ENCODE assay signal across 34 mouse cellular contexts in the genomic region with DNA sequence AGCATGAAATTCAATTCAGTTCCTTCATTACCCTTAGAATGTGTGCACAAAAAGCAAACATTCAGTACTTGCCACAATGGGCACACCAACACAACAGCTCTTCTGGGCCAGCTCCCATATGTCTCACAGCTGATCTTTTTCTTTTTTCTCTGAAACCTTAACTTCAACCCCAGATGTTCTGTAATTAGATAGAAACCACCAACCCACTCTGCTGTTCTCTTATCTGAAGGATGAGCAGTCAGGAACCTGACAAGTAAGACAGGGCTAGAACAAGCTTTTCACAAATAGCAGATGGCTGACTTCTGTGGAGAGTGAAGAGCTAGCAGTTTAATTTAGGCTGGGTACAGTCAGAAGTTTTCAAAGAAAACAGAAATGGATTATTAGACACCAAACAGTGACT. TPM values are rescaled to one million over a fixed set of nuclear protein-coding genes. Genes with fewer than 3 reads are reported as not detected.
DNase-seq lines count a peak whose midpoint lies in the region; ATAC-seq and TF ChIP-seq lines count a peak whose summit lies in the region.
"Had no signal": no experiment of that assay in that cellular context is flagged by ENCODE, and none has a peak within 500 bp of the region (broad histone marks: within the 10 kb centered on the region; RNA-seq: fewer than 3 reads in every experiment).

No protein-coding gene starts in this region.

- no peaks in the 10 kb centered on the region for H3K27me3 ChIP-seq in liver, embryonic 14.5 days (ENCODE audit: control insufficient read depth, insufficient read depth, low read length)
- no peaks in the 10 kb centered on the region for H3K27me3 ChIP-seq in liver, postnatal 0 days (ENCODE audit: insufficient read depth, low read length)
- no peaks in the 10 kb centered on the region; a peak in 1 of 4 replicates for H3K27me3 ChIP-seq in MEL (ENCODE audit: control insufficient read depth in 1 of 2, insufficient read depth in 2 of 2, low read length in 2 of 2)
- H3K27me3 ChIP-seq: embryonic facial prominence, embryonic 12.5 days; heart, embryonic 12.5 days; hindbrain, embryonic 13.5 days had no signal

- no peak for TF ChIP-seq CTCF in liver, embryonic 14.5 days (IDR thresholded peaks at IDR 0.05; ENCODE audit: low read depth)
- no peak for TF ChIP-seq CTCF in liver, postnatal 0 days (IDR thresholded peaks at IDR 0.05; ENCODE audit: low read depth)
- TF ChIP-seq CTCF in MEL (IDR thresholded peaks at IDR 0.05 in 2 of 3, conservative IDR thresholded peaks at IDR 0.05 in 1 of 3; ENCODE audit: control insufficient read depth in 1 of 3, insufficient read depth in 1 of 3, low read depth in 2 of 3, low read length in 3 of 3, poor library complexity in 1 of 3, severe bottlenecking in 1 of 3): no peak

- TF ChIP-seq RAD21 in MEL (IDR thresholded peaks at IDR 0.05; ENCODE audit: low read depth, low read length): no peak

- no peak overlapping the region for H3K27ac ChIP-seq in liver, embryonic 14.5 days
- no peak overlapping the region for H3K27ac ChIP-seq in liver, postnatal 0 days (ENCODE audit: low read depth)
- H3K27ac ChIP-seq in MEL (ENCODE audit: control insufficient read depth, low read depth, low read length): peak overlapping the region; percentile 23; the same call in 1 of the 2 replicates
- H3K27ac ChIP-seq: embryonic facial prominence, embryonic 12.5 days; hindbrain, embryonic 13.5 days had no signal

- no peak overlapping the region for H3K4me3 ChIP-seq in liver, embryonic 14.5 days (ENCODE audit: insufficient read depth in 1 of 2, low read depth in 2 of 2, low read length in 2 of 2)
- H3K4me3 ChIP-seq in liver, postnatal 0 days (ENCODE audit: low read depth, low read length): no peak overlapping the region
- H3K4me3 ChIP-seq in MEL (ENCODE audit: control insufficient read depth in 1 of 2, insufficient read depth in 1 of 2, low read depth in 2 of 2, low read length in 2 of 2): no peak overlapping the region
- H3K4me3 ChIP-seq: embryonic facial prominence, embryonic 12.5 days; heart, embryonic 12.5 days; hindbrain, embryonic 13.5 days had no signal

- peak; percentile 71 for DNase-seq in heart, adult 11 months
- no peak for DNase-seq in heart, adult 8-10 months (ENCODE audit: low spot score)
- DNase-seq in liver, embryonic 14.5 days (ENCODE audit: low read depth in 3 of 3, low spot score in 3 of 3): no peak
- DNase-seq in liver, postnatal 0 days: no peak
- DNase-seq in MEL (ENCODE audit: low read depth, low spot score): peak; percentile 60
- DNase-seq in telencephalon, adult 2 months (ENCODE audit: low read depth, low spot score): peak; percentile 38
- DNase-seq in spleen, adult 12 weeks (ENCODE audit: low spot score): no peak
- DNase-seq: adrenal gland, adult 8-10 months; cerebellum, adult 11-12 months; cerebellum, adult 9-11 months; embryo, embryonic 11 days; gastrocnemius, postnatal 25 days; heart, adult 18-20 months; heart, postnatal 4 days; kidney, adult 9 months; kidney, postnatal 14 days; layer of hippocampus, postnatal 36 days; liver; lung, adult 18-20 months; lung, postnatal 4 days had no signal

- H3K79me2 ChIP-seq in MEL (ENCODE audit: control insufficient read depth, insufficient read depth, low read length, poor library complexity): no peaks in the 10 kb centered on the region

- H3K9ac ChIP-seq in liver, embryonic 14.5 days (replicated peaks): no peak overlapping the region
- H3K9ac ChIP-seq in liver, postnatal 0 days (replicated peaks): no peak overlapping the region
- no peak overlapping the region for H3K9ac ChIP-seq in MEL (ENCODE audit: control insufficient read depth, low read depth, low read length, poor library complexity, severe bottlenecking)
- H3K9ac ChIP-seq: embryonic facial prominence, embryonic 12.5 days; heart, embryonic 12.5 days; hindbrain, embryonic 13.5 days had no signal

- no peak overlapping the region for H3K4me2 ChIP-seq in liver, embryonic 14.5 days (ENCODE audit: low read depth)
- no peak overlapping the region for H3K4me2 ChIP-seq in liver, postnatal 0 days (ENCODE audit: low read depth, low read length)
- H3K4me2 ChIP-seq: embryonic facial prominence, embryonic 12.5 days; heart, embryonic 12.5 days; hindbrain, embryonic 13.5 days; midbrain, embryonic 11.5 days had no signal

- peaks cover 0 to 8% of the 10 kb centered on the region in 2 experiments; a peak in 1 of 4 replicates for H3K4me1 ChIP-seq in liver, embryonic 14.5 days (replicated peaks; ENCODE audit: control insufficient read depth in 2 of 2, insufficient read depth in 2 of 2, low read length in 1 of 2)
- H3K4me1 ChIP-seq in liver, postnatal 0 days (ENCODE audit: insufficient read depth): peaks cover 5% of the 10 kb centered on the region; the same call in 1 of the 2 replicates
- peaks cover 11 to 14% of the 10 kb centered on the region in 2 experiments; a peak in 3 of 4 replicates for H3K4me1 ChIP-seq in MEL (ENCODE audit: control insufficient read depth in 1 of 2, insufficient read depth in 2 of 2, low read length in 2 of 2)
- H3K4me1 ChIP-seq: embryonic facial prominence, embryonic 12.5 days; hindbrain, embryonic 13.5 days had no signal

- ATAC-seq in liver, embryonic 14.5 days (ENCODE audit: insufficient read depth): no peak
- no peak for ATAC-seq in liver, postnatal 0 days
- ATAC-seq: CD4-positive, CD25-positive, alpha-beta regulatory T cell, adult 4 months; forebrain, embryonic 14.5 days; intestine, postnatal 0 days; lung, postnatal 0 days; midbrain, embryonic 16.5 days had no signal

- TF ChIP-seq EP300 in liver, embryonic 14.5 days (IDR thresholded peaks at IDR 0.05; ENCODE audit: low read depth): 0 out of 2 replicates have a peak, but pooled peaks have one; percentile 8
- TF ChIP-seq EP300 in liver, postnatal 0 days (IDR thresholded peaks at IDR 0.05; ENCODE audit: low read depth): no peak
- peak; percentile 61 to 70; a peak in 3 of 4 replicates for TF ChIP-seq EP300 in MEL (IDR thresholded peaks at IDR 0.05; ENCODE audit: low read depth in 1 of 2, low read length in 2 of 2)

- H3K36me3 ChIP-seq in liver, embryonic 14.5 days (replicated peaks; ENCODE audit: control insufficient read depth, insufficient read depth, low read depth): no peaks in the 10 kb centered on the region
- H3K36me3 ChIP-seq in liver, postnatal 0 days (replicated peaks; ENCODE audit: insufficient read depth, low read length): no peaks in the 10 kb centered on the region
- peaks cover 0 to 29% of the 10 kb centered on the region in 2 experiments; a peak in 2 of 4 replicates for H3K36me3 ChIP-seq in MEL (ENCODE audit: control insufficient read depth in 1 of 2, insufficient read depth in 2 of 2, low read length in 2 of 2)
- H3K36me3 ChIP-seq: embryonic facial prominence, embryonic 12.5 days; heart, embryonic 12.5 days; hindbrain, embryonic 13.5 days had no signal

- TF ChIP-seq POLR2A in MEL (IDR thresholded peaks at IDR 0.05; ENCODE audit: control insufficient read depth in 1 of 2, insufficient read depth in 1 of 2, low read depth in 1 of 2, low read length in 2 of 2, poor library complexity in 1 of 2): no peak

- no peaks in the 10 kb centered on the region for H3K9me3 ChIP-seq in liver, embryonic 14.5 days (ENCODE audit: control insufficient read depth, low read length)
- H3K9me3 ChIP-seq in liver, postnatal 0 days (ENCODE audit: low read length): no peaks in the 10 kb centered on the region
- no peaks in the 10 kb centered on the region for H3K9me3 ChIP-seq in MEL (replicated peaks; ENCODE audit: insufficient read depth, low read length)
- H3K9me3 ChIP-seq: embryonic facial prominence, embryonic 12.5 days; heart, embryonic 12.5 days; hindbrain, embryonic 13.5 days had no signal

TF ChIP-seq in MEL, 35 proteins besides CTCF, POLR2A, EP300 and RAD21 (continues in another document):
- no peak for TF ChIP-seq POLR2AphosphoS2 (IDR thresholded peaks at IDR 0.05; ENCODE audit: low read length)
- peak; percentile 96 for TF ChIP-seq ETS1 (IDR thresholded peaks at IDR 0.05; ENCODE audit: low read depth, low read length)
- no peak for TF ChIP-seq MAZ (IDR thresholded peaks at IDR 0.05; ENCODE audit: low read depth, low read length)
- TF ChIP-seq ELF1 (IDR thresholded peaks at IDR 0.05; ENCODE audit: low read depth, low read length): no peak
- no peak for TF ChIP-seq TBP (IDR thresholded peaks at IDR 0.05; ENCODE audit: low read depth, low read length)
- TF ChIP-seq NRF1 (IDR thresholded peaks at IDR 0.05; ENCODE audit: insufficient read depth, low read depth, low read length, poor library complexity, severe bottlenecking): no peak
- no peak for TF ChIP-seq MXI1 (IDR thresholded peaks at IDR 0.05; ENCODE audit: low read depth, low read length)
- no peak for TF ChIP-seq MAX (IDR thresholded peaks at IDR 0.05; ENCODE audit: low read length)
- no peak for TF ChIP-seq ZKSCAN1 (IDR thresholded peaks at IDR 0.05; ENCODE audit: low read depth, low read length)
- no peak for TF ChIP-seq E2F4 (IDR thresholded peaks at IDR 0.05; ENCODE audit: borderline replicate concordance, low read depth, low read length)
- TF ChIP-seq BHLHE40 (IDR thresholded peaks at IDR 0.05; ENCODE audit: borderline replicate concordance, low read depth, low read length): no peak

RNA-seq across cellular contexts. Expression of gene P2ry14, which starts 3.8 kb away (rescaled TPM):
- 1 to 10 TPM; 2.0 to 4.6 (median 2.9) TPM for total RNA-seq in heart, adult 8-10 months (2022)
- polyA plus RNA-seq in liver, embryonic 14.5 days (2012; rRNA removed): 2.5 TPM in 2 replicates
- 3.6 and 4.1 TPM in 2 replicates for polyA plus RNA-seq in liver, embryonic 14.5 days (2014; fragmentation: Nextera tagmentation; extraction: Ambion mirVana)
- polyA plus RNA-seq in liver, postnatal 0 days (2015; fragmentation: Nextera tagmentation; extraction: Ambion mirVana): 7.3 and 9.4 TPM in 2 replicates
- total RNA-seq in MEL (2012; rRNA removed): 0.08 and 0.10 TPM in 2 replicates
- under 1 TPM in 1 of 2 experiments, not detected in 1; 0.13 TPM for polyA plus RNA-seq in MEL (2012; ENCODE audit: insufficient read depth in 1 of 2, insufficient read length in 2 of 2, low read depth in 1 of 2, low replicate concordance in 2 of 2, missing spikeins in 1 of 2)

RNA-seq across cellular contexts. Expression of gene Gpr87, which starts 45.3 kb away (rescaled TPM):
- total RNA-seq in heart, adult 8-10 months (2022): not detected
- not detected in 2 replicates for polyA plus RNA-seq in liver, embryonic 14.5 days (2012; rRNA removed)
- polyA plus RNA-seq in liver, embryonic 14.5 days (2014; fragmentation: Nextera tagmentation; extraction: Ambion mirVana): not detected in 2 replicates
- not detected in 2 replicates for polyA plus RNA-seq in liver, postnatal 0 days (2015; fragmentation: Nextera tagmentation; extraction: Ambion mirVana)
- not detected in 2 replicates for total RNA-seq in MEL (2012; rRNA removed)
- not detected for polyA plus RNA-seq in MEL (2012; ENCODE audit: insufficient read depth in 1 of 2, insufficient read length in 2 of 2, low read depth in 1 of 2, low replicate concordance in 2 of 2, missing spikeins in 1 of 2)
- total RNA-seq: adrenal gland, adult 8-10 months; gastrocnemius, postnatal 25 days; heart, adult 18-20 months; heart, postnatal 4 days; layer of hippocampus, postnatal 36 days; left cerebral cortex, postnatal 14 days; neutrophil, adult 5-6 weeks had no signal
- polyA plus RNA-seq: CD4-positive, CD25-positive, alpha-beta regulatory T cell, adult 4 months; forebrain, embryonic 14.5 days; heart, postnatal 0 days; intestine, postnatal 0 days; lung, postnatal 0 days; midbrain, embryonic 16.5 days; neural tube, embryonic 11.5 days; testis, adult 2 months had no signal

RNA-seq across cellular contexts. Expression of gene Gpr171, which starts 48.0 kb away (rescaled TPM):
- total RNA-seq in heart, adult 8-10 months (2022): under 1 TPM in 2 of 4 experiments, not detected in 2; 0.13 to 0.23 TPM
- polyA plus RNA-seq in liver, embryonic 14.5 days (2012; rRNA removed): 0.25 and 0.32 TPM in 2 replicates
- 0.67 and 1.0 TPM in 2 replicates for polyA plus RNA-seq in liver, embryonic 14.5 days (2014; fragmentation: Nextera tagmentation; extraction: Ambion mirVana)
- 2.0 and 2.1 TPM in 2 replicates for polyA plus RNA-seq in liver, postnatal 0 days (2015; fragmentation: Nextera tagmentation; extraction: Ambion mirVana)
- total RNA-seq in MEL (2012; rRNA removed): not detected in 2 replicates
- polyA plus RNA-seq in MEL (2012; ENCODE audit: insufficient read depth in 1 of 2, insufficient read length in 2 of 2, low read depth in 1 of 2, low replicate concordance in 2 of 2, missing spikeins in 1 of 2): not detected
- total RNA-seq: gastrocnemius, postnatal 25 days; heart, postnatal 4 days; layer of hippocampus, postnatal 36 days; left cerebral cortex, postnatal 14 days had no signal
- polyA plus RNA-seq: testis, adult 2 months had no signal

Comparison
In these comparisons a context has a peak if more than half of its experiments do, and no peak if none do; other contexts are left out.
1. DNase-seq: peak in heart, adult 11 months (single experiment), MEL (single experiment) and telencephalon, adult 2 months (single experiment); none in heart, adult 8-10 months (single experiment), liver, embryonic 14.5 days (0 of 3), liver, postnatal 0 days (single experiment) and spleen, adult 12 weeks (single experiment).